Comparison of ENCODE assay signal across 8 mouse cellular contexts in genomic region chr1:181545044-181545772, GRCm38 (mm10). TPM values are rescaled to one million over a fixed set of nuclear protein-coding genes. Genes with fewer than 3 reads are reported as not detected.
DNase-seq lines count a peak whose midpoint lies in the region; ATAC-seq lines count a peak whose summit lies in the region.

No protein-coding gene starts in this region.

- WGBS in limb, embryonic 11.5 days = 26% methylated on average over 23 of the region's 23 CpGs
- 26% methylated on average over 23 of the region's 23 CpGs for WGBS in midbrain, embryonic 14.5 days

- H3K9ac ChIP-seq in limb, embryonic 11.5 days (ENCODE audit: low read length) = no peak overlapping the region
- peak overlapping the region; percentile 31; the same call in 1 of the 2 replicates for H3K9ac ChIP-seq in midbrain, embryonic 14.5 days (replicated peaks; ENCODE audit: low read length)

- no peaks in the 10 kb centered on the region for H3K9me3 ChIP-seq in limb, embryonic 11.5 days (ENCODE audit: control insufficient read depth, low read length)
- H3K9me3 ChIP-seq in midbrain, embryonic 14.5 days (ENCODE audit: control insufficient read depth, low read length) = no peaks in the 10 kb centered on the region

- no peak overlapping the region for H3K4me3 ChIP-seq in limb, embryonic 11.5 days (ENCODE audit: low read depth, low read length)
- 0 out of 2 replicates have a peak overlapping the region, but pooled peaks have one; percentile 12 for H3K4me3 ChIP-seq in midbrain, embryonic 14.5 days (replicated peaks; ENCODE audit: low read depth, low read length)

- no peak overlapping the region for H3K4me2 ChIP-seq in limb, embryonic 11.5 days (ENCODE audit: low read depth, severe bottlenecking)
- H3K4me2 ChIP-seq in midbrain, embryonic 14.5 days (ENCODE audit: low read length) = peak overlapping the region; percentile 50

- peak; percentile 59 for DNase-seq in A20 (ENCODE audit: low read depth, low spot score)
- peak; percentile 84 for DNase-seq in adipocyte (ENCODE audit: low spot score)
- peak; percentile 64 for DNase-seq in embryo, embryonic 9.5 days (ENCODE audit: extremely low spot score)
- peak; percentile 24 to 39 for DNase-seq in heart, adult 9 months (ENCODE audit: low spot score in 2 of 2)
- peak; percentile 49 to 65 for DNase-seq in kidney, adult 8-10 months
- DNase-seq in limb, embryonic 11.5 days (ENCODE audit: low spot score) = peak; percentile 72
- peak; percentile 93 for DNase-seq in midbrain, embryonic 14.5 days
- peak; percentile 21 to 28 for DNase-seq in spleen, postnatal 36 days (ENCODE audit: low spot score in 2 of 2)

- ATAC-seq in limb, embryonic 11.5 days (ENCODE audit: insufficient number of reproducible peaks, low FRiP score, low TSS enrichment, low read depth) = no peak
- ATAC-seq in midbrain, embryonic 14.5 days (ENCODE audit: low FRiP score, low TSS enrichment) = peak; percentile 70; the same call in 1 of the 2 replicates

- H3K36me3 ChIP-seq in limb, embryonic 11.5 days (ENCODE audit: control insufficient read depth, insufficient read depth, low read length) = no peaks in the 10 kb centered on the region
- H3K36me3 ChIP-seq in midbrain, embryonic 14.5 days (ENCODE audit: control insufficient read depth, insufficient read depth, low read length) = no peaks in the 10 kb centered on the region

- no peak overlapping the region for H3K27ac ChIP-seq in limb, embryonic 11.5 days (replicated peaks; ENCODE audit: low read depth, low read length)
- no peak overlapping the region for H3K27ac ChIP-seq in midbrain, embryonic 14.5 days (replicated peaks; ENCODE audit: low read depth, low read length)

- peaks cover 7% of the 10 kb centered on the region for H3K4me1 ChIP-seq in limb, embryonic 11.5 days (ENCODE audit: control insufficient read depth, insufficient read depth, low read length)
- H3K4me1 ChIP-seq in midbrain, embryonic 14.5 days (ENCODE audit: control insufficient read depth, insufficient read depth, low read length) = 0 out of 2 replicates have a peak, but pooled peaks cover 3% of the 10 kb centered on the region

- H3K27me3 ChIP-seq in limb, embryonic 11.5 days (ENCODE audit: control insufficient read depth, insufficient read depth, low read length) = no peaks in the 10 kb centered on the region
- H3K27me3 ChIP-seq in midbrain, embryonic 14.5 days (ENCODE audit: control insufficient read depth, insufficient read depth, low read length) = no peaks in the 10 kb centered on the region

RNA-seq across cellular contexts. Expression of gene Dnah14, which starts 31.2 kb away (rescaled TPM):
- 1.8 and 1.9 TPM in 2 replicates for polyA plus RNA-seq in limb, embryonic 11.5 days (2014; fragmentation: Nextera tagmentation; extraction: Ambion mirVana)
- 0.70 and 0.93 TPM in 2 replicates for polyA plus RNA-seq in midbrain, embryonic 14.5 days (2014; fragmentation: Nextera tagmentation; extraction: Ambion mirVana)

RNA-seq across cellular contexts. Expression of gene Ccdc121, which starts 34.0 kb away (rescaled TPM):
- polyA plus RNA-seq in limb, embryonic 11.5 days (2014; fragmentation: Nextera tagmentation; extraction: Ambion mirVana) = 0.16 TPM in 1 of 2 replicates, not detected in the other
- 0.12 and 0.18 TPM in 2 replicates for polyA plus RNA-seq in midbrain, embryonic 14.5 days (2014; fragmentation: Nextera tagmentation; extraction: Ambion mirVana)

Comparison
In these comparisons a context has a peak if more than half of its experiments do, and no peak if none do; other contexts are left out.
1. DNase-seq: peak in every context shown above with its lines; median percentile 93 in midbrain, embryonic 14.5 days; 84 in adipocyte; 72 in limb, embryonic 11.5 days; 64 in embryo, embryonic 9.5 days; 59 in A20; 57 in kidney, adult 8-10 months; 32 in heart, adult 9 months; 24 in spleen, postnatal 36 days.